Mouse (Mus musculus) E14TG2a.4 (cell line): Measurements from ENCODE around the gene Spata5.

Experiments
- H3K27me3 ChIP-seq: 2 replicates; pipeline ENCODE4 v1.6.1; 2014; ENCODE audit warnings: low read length, control low read depth; ENCODE audit not compliant: insufficient read depth
- H3K36me3 ChIP-seq: 2 replicates; pipeline ENCODE4 v1.6.1; 2014; ENCODE audit warnings: low read length, control low read depth; ENCODE audit not compliant: insufficient read depth
- H3K4me1 ChIP-seq: replicated peaks from 2 replicates; pipeline ENCODE4 v1.6.1; 2014; ENCODE audit warnings: low read depth, low read length, control low read depth
- H3K4me3 ChIP-seq: replicated peaks from 2 replicates; pipeline ENCODE4 v1.5.1; 2014; ENCODE audit warnings: mild to moderate bottlenecking, low read length
- H3K9me3 ChIP-seq: 2 replicates; pipeline ENCODE4 v1.6.1; 2014; ENCODE audit warnings: low read length, control low read depth
- CTCF ChIP-seq: conservative IDR thresholded peaks from 2 replicates; pipeline ENCODE4 v1.5.1; 2014; ENCODE audit warnings: low read length
- NANOG ChIP-seq: IDR thresholded peaks from 2 replicates; pipeline ENCODE4 v1.6.1; 2014; ENCODE audit warnings: borderline replicate concordance, low read length, mixed read lengths
- POU5F1 ChIP-seq: IDR thresholded peaks from 2 replicates; pipeline ENCODE4 v1.6.1; 2014; ENCODE audit warnings: low read length, borderline replicate concordance

Spata5 gene

DNA sequence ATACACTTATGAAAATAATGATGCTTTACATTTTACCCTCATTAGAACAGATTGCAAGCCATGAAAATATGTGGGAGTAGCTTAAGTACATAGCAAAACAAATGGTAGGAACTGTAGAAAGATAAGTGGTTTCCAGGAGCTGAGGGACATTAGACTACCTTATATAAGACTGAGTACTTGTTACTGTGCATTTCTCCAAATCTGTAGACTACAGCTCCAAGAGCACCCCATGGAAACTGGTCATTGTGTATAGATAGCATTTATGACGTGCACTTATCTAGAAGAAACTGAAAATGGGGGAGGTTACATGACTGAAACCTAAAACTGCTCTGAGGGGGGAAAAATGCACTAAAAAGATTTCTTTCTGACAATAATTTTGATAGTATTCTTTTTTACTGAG lies 63.0 kb downstream of the Spata5 start:
- Histone ChIP-seq H3K36me3 (peaks cover 22% of the 10 kb centered on the region), H3K27me3 (no peaks in the 10 kb centered on the region), H3K9me3 (no peaks in the 10 kb centered on the region), H3K4me1 (no peaks in the 10 kb centered on the region), H3K4me3 (no peak overlapping the region)
- TF ChIP-seq POU5F1 = no peak
- no peak for TF ChIP-seq NANOG
- TF ChIP-seq CTCF = no peak

DNA sequence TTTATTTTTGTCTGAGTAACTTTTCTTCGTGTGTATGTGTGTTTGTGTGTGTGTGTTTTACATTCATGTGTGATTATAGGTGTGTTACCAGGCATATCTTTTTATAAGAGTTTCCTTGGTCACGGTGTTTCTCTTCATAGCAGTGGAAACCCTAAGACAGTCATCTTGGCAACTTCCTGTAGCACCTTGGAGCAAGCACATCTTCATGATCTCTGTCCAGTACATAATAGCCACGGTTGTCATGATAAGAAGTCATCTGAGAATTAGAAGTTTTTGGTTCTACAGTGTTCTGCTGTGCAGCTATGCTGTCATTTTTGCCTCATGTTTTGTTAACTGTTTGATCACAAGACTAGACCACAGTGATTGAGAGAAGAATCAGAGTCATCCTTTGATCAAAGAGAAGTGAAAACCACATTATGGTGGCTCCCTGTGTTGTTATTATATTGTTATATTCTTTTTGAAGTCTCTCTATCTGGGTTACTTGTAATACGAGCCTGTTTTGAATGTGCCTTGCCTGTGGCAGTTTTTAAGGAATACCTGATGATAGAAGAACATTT lies 64.1 kb downstream of the Spata5 start:
- Histone ChIP-seq H3K4me3 (no peak overlapping the region), H3K4me1 (no peaks in the 10 kb centered on the region), H3K9me3 (no peaks in the 10 kb centered on the region), H3K36me3 (peaks cover 22% of the 10 kb centered on the region), H3K27me3 (no peaks in the 10 kb centered on the region)
- TF ChIP-seq CTCF = no peak

DNA sequence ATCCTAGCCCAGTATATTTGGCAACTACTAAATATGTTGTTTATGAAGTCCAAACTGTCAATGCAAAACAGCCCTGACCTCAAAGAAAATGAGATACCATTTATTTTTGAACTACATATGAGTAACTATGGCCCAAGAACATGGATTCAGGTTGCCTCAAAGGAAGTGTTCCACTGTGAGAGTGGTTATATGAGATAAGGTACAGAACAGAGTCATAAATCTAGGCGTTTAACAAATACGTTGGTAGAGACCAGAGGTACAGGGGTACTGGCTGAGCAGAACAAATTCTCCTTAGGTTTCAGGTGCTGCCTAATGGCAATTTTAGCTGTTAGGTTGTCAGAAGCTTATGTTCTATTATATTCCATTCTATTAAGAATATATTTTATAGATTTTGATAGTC lies 67.9 kb downstream of the Spata5 start:
- TF ChIP-seq NANOG (no peak), POU5F1 (no peak), CTCF (no peak)
- no peak overlapping the region for H3K4me3 ChIP-seq

DNA sequence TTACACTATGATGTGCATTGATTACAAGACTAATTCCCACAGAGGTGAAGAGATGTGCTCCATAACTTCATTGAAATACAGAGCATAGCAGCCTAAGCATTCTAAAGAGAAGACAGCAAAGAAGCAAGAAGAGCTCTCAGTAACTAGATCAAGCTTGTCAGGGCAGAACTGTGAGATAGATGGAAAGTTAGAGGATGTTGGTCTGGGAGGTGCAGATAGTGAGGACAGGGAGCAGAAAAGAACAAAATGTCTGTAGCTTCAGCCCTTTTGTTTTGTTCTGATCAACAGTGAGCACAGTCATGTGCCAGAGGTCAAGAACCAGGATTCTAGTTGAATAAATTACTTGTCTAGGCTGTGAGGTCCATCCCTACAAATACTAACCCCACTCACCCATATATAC lies 68.5 kb downstream of the Spata5 start:
- Histone ChIP-seq H3K36me3 (peaks cover 29% of the 10 kb centered on the region), H3K4me3 (no peak overlapping the region), H3K27me3 (no peaks in the 10 kb centered on the region), H3K9me3 (no peaks in the 10 kb centered on the region), H3K4me1 (no peaks in the 10 kb centered on the region)
- TF ChIP-seq CTCF (no peak), POU5F1 (no peak)

More for the DNA sequence above, 67.9 kb downstream of the Spata5 start:
- Histone ChIP-seq H3K27me3 (no peaks in the 10 kb centered on the region), H3K4me1 (no peaks in the 10 kb centered on the region), H3K9me3 (no peaks in the 10 kb centered on the region), H3K36me3 (peaks cover 26% of the 10 kb centered on the region)

DNA sequence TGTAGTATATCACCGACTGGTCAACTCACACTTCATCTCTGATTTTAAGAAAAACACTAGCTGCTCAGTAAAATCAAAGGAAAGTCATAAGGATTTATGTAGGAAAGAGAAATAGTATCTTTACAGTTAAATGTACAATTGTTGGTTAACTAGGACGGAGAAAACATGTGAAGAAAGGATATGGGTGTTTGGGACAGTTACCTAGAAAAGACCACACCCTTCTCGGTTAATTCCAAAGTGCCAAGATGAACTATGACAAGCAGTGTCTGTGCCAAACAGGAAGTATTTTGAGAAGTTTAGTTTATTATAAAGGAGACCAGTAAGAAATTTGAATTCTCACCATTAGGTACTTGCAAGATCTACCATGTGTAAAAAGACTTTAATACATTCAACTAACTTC lies 70.3 kb downstream of the Spata5 start:
- Histone ChIP-seq H3K4me1 (no peaks in the 10 kb centered on the region), H3K4me3 (no peak overlapping the region), H3K36me3 (peaks cover 21% of the 10 kb centered on the region), H3K27me3 (no peaks in the 10 kb centered on the region), H3K9me3 (no peaks in the 10 kb centered on the region)
- TF ChIP-seq NANOG = no peak
- TF ChIP-seq POU5F1 = no peak
- no peak for TF ChIP-seq CTCF

DNA sequence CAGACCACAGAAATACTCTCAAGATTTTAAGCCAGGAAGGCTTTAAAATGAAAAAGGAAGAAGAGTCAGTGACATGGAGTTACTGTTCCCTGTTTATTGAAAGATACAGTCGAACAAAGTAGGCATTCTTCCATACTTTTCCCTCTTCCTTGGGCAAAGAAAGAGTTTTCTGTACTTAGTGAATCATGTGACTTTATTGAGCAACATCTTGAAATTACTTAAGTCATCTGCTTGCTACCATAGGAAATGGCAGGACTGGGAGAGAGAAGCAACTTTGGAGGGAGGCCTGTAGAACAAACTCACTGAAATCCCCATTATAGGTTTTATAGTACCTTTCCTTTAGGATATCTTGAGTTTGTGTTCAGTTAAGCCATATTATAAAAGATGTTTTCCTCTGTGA lies 81.2 kb downstream of the Spata5 start:
- Histone ChIP-seq H3K4me1 (no peaks in the 10 kb centered on the region), H3K4me3 (no peak overlapping the region), H3K27me3 (no peaks in the 10 kb centered on the region), H3K36me3 (peaks cover 10% of the 10 kb centered on the region; the same call in 1 of the 2 replicates), H3K9me3 (no peaks in the 10 kb centered on the region)
- TF ChIP-seq POU5F1 (no peak), NANOG (no peak), CTCF (no peak)

DNA sequence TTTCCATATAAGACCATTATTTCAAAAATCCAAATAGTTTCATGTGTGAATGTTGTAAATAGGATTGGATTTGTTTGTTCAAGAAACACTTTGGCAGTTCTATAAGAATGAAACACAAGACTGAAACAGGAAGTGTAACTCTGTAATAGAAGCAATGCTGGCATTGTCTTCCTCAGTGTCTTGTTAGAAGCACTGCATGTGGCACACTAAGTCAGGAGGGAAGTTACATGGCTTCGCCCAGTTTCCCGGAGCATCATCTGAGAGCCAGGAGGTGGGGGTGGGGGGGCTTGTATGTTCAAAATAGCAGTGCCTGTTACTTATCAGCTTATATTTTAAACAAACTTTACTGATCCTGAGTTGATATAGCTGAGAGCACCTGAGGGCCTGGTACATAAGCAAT lies 82.9 kb downstream of the Spata5 start:
- TF ChIP-seq POU5F1 (no peak), NANOG (no peak), CTCF (no peak)
- Histone ChIP-seq H3K36me3 (peaks cover 10% of the 10 kb centered on the region; the same call in 1 of the 2 replicates), H3K4me1 (no peaks in the 10 kb centered on the region), H3K9me3 (no peaks in the 10 kb centered on the region), H3K4me3 (no peak overlapping the region), H3K27me3 (no peaks in the 10 kb centered on the region)

DNA sequence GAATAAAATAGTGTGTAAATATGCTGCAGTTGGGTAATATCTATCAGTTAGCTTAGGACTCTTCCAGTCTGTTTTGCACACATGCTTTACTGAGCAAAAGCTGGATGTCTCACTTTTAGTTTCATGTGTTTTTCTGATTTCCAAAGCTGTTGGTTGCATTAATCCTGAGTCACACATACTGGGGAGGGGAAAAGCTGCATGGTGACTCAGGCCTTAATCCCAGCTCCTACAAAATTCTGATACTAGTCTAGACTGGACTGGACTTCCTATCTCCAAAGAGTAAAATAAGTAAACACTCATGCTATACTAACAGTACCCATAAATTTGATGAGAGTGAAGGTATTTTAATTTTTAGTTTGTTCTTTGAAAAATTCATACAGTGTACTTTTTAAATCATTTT lies 84.2 kb downstream of the Spata5 start:
- Histone ChIP-seq H3K36me3 (peaks cover 6% of the 10 kb centered on the region; the same call in 1 of the 2 replicates), H3K4me3 (no peak overlapping the region), H3K27me3 (no peaks in the 10 kb centered on the region)

DNA sequence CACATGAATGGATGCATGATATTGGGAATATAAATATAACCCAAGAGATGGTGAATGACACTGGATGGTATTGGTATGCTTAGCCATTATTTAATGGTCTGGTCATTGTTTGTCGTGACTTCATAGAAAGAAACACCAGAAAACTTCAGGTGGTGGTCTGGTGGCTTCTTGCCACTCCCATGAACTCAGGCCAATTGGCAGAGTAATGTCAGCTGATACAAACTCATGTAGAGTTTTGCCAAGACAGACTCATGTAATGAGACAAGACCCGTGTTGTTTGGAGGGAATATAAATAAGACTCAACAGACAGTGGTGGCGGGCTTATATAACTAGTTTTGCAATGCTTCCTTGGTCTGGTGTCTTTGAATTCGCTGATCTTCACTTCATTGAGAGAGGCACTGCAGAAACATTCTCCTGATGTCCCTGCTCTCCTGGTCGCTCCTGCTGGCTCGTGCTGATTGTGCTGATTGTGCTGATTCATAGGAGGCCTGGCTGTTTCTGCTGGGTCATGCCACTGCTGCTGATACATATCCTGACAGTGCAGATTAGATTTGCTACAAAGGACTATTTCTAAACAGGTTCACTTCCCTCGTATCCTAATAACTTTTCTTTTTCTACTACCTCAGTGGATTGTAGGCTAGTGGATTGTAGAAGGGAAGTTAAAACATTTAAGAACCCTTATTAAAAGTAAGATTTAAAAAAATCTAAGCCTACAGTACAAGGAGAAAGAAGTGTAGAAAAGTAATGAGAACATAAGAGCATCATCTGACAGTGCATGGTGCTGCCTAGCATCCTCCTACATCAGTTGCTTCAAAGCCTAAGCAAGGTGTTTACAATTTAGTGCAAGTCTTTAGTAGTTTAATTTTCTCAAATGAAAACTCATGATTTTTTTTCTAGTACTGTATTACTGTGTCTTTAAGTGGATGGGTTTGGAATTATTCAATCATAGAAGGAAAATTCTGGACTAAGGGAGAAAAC lies 90.6 kb downstream of the Spata5 start:
- Histone ChIP-seq H3K36me3 (peaks cover 5% of the 10 kb centered on the region; the same call in 1 of the 2 replicates), H3K4me3 (no peak overlapping the region), H3K9me3 (no peaks in the 10 kb centered on the region), H3K4me1 (no peaks in the 10 kb centered on the region), H3K27me3 (no peaks in the 10 kb centered on the region)
- no peak for TF ChIP-seq NANOG
- TF ChIP-seq POU5F1 = no peak
- no peak for TF ChIP-seq CTCF

More for the DNA sequence above, 84.2 kb downstream of the Spata5 start:
- no peaks in the 10 kb centered on the region for H3K4me1 ChIP-seq
- no peaks in the 10 kb centered on the region for H3K9me3 ChIP-seq
- TF ChIP-seq NANOG (no peak), POU5F1 (no peak), CTCF (no peak)
